Mouse (Mus musculus) urinary bladder, postnatal 36 days (tissue): ENCODE results near the gene Gm11096.

ENCODE experiments used
- DNase-seq, 2 experiments: peaks; one replicate each; pipeline ENCODE4 v3.0.0; 2022; ENCODE audit warnings: low spot score in 2 of 2, mixed read lengths in 1 of 2

Gm11096 gene

GRCm38 (mm10) chr17:81480351-81481161, 39.0 kb downstream of the Gm11096 start:
- peak; percentile 15 to 73 for DNase-seq

DNA sequence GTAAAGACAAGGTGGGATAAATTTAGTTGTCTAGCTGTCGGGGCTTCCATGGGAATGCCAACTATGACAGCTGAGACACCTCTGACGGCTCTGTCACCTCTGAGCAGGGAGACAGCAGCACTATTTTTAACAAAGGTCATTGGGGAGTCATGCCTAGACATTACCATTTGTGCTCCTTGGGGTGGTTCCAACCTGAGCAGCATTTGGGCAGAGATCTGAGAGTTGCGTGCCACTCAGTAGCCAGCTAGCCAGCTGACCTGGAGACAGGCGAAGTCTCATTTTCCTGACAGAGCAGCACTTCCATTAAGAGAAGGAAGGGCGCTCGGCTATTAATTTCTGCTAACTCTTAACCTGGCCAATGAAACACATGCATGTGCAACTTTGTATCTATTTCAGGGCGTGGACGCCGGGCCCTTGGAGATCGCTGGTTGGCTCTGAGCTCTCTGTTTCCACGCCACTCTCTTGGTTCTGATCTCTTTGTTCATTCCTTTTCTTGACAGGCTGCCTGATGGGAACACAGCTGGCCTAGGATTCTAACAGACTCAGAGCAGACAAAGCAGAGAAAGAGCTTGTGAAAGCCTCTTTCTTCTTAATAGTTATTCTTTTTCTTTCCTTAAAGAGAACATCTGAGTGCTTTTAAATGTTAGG, 40.4 kb downstream of the Gm11096 start:
- DNase-seq = peak in 1 of 2 experiments; percentile 26

GRCm38 (mm10) chr17:81486388-81486787, 44.8 kb downstream of the Gm11096 start:
- DNase-seq = no peak
